Mouse (Mus musculus): Measurements from ENCODE around the gene Msl3l2.

Msl3l2 gene

DNA sequence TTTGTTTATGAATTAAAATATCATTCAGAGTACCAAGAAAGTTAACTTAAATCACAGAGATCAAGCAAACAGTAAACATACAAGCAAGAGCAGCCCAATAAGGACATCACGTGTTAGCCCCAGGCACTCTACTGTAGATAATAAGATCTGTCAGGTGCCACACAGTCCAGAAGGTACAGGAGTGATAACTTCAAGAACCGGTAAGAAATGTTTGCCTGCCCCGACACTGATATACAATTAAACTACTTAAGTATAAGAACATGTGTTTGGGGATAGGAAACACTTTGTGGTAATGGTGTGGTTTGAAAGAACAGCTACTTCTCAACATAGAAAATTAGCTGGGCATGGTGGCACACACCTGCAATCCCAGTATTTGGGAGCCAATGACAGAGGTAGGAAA, 50.2 kb downstream of the Msl3l2 start:
- no peak for TF ChIP-seq GATA4 (IDR thresholded peaks at IDR 0.05; ENCODE audit: insufficient replicate concordance, low read length)

DNA sequence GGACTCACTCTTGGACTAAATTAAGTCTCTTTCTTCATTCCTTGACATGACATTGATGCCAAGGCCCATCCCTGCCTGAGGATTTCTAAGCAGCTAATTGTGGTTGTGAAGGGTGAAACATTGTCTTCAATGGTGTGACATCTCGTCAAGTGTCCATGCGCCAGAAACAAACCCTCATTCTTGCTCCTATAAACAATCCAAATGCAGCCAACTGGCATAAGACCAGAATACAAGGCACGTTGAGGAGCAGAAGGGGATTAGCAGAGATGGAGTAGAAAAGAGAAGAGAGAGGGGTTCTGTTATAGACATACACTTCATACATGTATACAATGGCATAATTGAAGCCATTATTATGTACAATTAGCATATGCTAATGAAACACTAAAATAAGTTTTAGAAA, 51.5 kb downstream of the Msl3l2 start:
- no peak for TF ChIP-seq GATA4 (IDR thresholded peaks at IDR 0.05; ENCODE audit: insufficient replicate concordance, low read length)

DNA sequence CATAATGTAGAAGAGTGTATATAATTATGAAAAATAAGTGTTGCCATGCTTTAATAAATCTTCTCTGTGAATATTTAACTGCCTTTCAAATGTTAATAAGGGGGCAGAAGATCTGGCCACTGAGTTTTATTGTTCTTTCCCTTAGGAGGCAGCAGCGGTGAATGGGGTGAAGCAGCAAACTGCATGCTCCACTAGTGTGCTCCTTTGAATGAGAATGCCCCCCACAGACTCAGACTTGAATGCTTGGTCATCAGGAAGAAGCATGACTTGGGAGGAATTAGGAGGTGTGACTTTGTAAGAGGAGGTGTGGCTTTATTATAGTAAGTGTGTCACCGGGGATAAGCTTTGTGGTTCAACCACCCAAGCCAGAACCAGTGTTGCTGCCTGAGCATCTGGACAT, 52.0 kb downstream of the Msl3l2 start:
- TF ChIP-seq GATA4 (IDR thresholded peaks at IDR 0.05; ENCODE audit: insufficient replicate concordance, low read length) = no peak

DNA sequence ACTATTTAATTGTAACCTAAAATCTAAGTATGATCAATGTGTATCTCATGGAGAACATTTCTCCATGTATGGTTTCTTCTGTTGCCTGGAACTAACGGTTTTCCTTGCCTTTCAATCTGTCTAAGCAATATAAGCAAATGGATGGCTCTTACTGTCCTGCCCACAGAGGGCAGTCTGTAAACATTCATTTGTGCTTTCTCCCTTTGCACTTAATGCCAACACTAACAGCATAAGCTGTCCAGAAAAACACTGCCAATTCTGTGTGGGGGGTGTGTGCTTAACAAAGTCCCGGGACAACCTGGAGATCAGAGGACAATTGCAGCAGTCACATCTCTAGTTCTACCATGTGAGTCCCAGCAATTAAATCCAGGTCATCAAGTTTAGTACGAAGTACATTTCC, 57.7 kb downstream of the Msl3l2 start:
- no peak for TF ChIP-seq GATA4 (IDR thresholded peaks at IDR 0.05; ENCODE audit: insufficient replicate concordance, low read length)

DNA sequence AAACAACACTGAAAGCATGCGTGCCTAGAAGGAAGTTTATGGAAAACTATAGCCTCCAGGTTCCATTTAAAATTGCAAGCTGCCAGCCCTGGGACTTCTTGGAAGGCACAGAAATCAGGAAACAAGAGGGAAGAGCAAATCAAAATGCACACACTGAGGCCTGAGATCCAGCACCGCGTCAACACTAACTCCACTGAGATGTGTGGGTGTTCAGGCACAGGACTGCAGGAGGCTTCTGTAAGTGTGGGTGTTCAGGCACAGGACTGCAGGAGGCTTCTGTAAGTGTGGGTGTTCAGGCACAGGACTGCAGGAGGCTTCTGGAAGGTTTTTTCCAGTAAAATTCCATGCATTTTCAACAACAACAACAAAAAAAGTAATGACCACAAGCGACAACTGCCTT, 59.0 kb downstream of the Msl3l2 start:
- no peak for TF ChIP-seq GATA4 (IDR thresholded peaks at IDR 0.05; ENCODE audit: insufficient replicate concordance, low read length)
